Mouse (Mus musculus): Measurements from ENCODE around the gene Lpar2.

- TF ChIP-seq CTCF (IDR thresholded peaks at IDR 0.05; ENCODE audit: borderline replicate concordance, extremely low read depth, insufficient read depth, insufficient read length) (no peak), POLR2A (IDR thresholded peaks at IDR 0.05; ENCODE audit: borderline replicate concordance, extremely low read depth, insufficient read depth, insufficient read length, poor library complexity, severe bottlenecking) (no peak)
Observed at GRCm38 (mm10) chr8:69874654-69875053, 52.4 kb downstream of the Lpar2 start.
